Mouse (Mus musculus) testis, postnatal 10 days (tissue): ENCODE measurements around the gene Mpdu1.
A peak's percentile ranks its signal among the peaks of the same experiment; 100 is the strongest.

Experiments used
- DNase-seq: peaks from one replicate; pipeline ENCODE4 v3.0.0; 2021; ENCODE audit warnings: low spot score

The Mpdu1 gene

DNA sequence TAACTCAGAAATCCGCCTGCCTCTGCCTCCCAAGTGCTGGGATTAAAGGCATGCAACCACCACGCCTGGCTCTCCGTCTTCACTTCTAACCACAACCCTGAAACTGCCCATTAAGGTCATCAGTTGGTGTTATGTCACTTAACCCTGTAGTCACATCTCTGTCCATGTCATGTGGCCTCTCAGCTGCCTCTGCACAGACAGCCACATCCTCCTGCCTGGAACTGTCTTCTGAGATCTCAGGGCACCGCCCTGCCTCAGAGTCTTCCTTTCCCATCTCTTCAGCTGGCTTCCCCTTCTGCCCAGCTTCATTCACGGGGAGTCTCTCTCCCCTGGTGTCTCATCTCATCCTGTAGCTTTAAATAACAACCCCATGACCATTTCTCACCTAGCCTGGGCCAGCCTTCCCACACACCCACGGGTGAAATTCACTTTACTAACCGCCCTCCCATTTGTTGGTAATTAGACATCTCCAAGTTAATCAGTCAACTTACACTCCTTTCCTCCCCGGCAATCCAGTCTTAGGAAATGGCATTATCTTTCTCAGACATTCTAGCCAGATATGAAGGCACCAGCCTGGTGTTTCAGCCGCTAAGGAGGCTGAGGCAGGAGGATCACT lies 29.9 kb upstream of the Mpdu1 start:
- DNase-seq = no peak

GRCm38 (mm10) chr11:69689891-69690290 lies 27.4 kb upstream of the Mpdu1 start:
- no peak for DNase-seq

DNA sequence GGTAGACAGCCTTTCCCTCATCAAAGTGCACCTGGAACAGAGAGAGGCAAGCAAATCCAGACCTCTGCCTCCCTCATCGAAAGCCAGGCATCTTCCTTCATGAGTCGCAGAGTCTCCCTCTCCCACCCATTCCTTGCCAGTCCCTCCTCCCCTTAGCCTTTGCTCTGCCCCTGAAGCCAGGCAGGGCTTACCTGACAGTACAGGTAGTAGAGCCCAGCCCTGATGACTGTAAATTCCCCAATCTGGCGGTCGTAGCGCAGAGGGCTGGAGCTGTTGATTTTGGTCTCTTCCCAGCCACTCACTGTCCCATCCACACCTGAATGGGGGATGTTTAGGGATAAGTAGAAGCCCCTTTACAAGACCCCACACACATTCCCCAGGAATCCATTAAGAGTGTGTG lies 24.6 kb upstream of the Mpdu1 start:
- DNase-seq = no peak

DNA sequence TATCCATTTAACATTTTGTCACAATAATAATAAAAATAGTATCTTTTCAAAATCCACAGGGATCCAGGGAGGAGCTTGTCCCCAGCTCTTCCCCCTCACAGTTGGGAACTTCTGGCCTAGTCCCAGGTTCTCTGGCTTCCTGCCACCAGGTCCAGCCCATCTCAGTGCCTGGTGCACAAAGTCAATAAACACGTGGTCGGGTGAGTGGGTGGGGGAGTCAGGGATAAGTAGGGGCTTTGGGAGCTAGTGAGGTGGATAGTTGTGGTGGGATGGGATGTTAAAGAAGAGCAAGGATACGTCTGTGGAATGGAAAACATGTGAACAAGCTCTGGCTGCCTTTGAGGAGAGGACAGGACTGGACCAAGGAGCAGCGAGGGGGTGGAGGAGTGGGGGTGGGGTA lies 23.9 kb upstream of the Mpdu1 start:
- peak; percentile 95 for DNase-seq

DNA sequence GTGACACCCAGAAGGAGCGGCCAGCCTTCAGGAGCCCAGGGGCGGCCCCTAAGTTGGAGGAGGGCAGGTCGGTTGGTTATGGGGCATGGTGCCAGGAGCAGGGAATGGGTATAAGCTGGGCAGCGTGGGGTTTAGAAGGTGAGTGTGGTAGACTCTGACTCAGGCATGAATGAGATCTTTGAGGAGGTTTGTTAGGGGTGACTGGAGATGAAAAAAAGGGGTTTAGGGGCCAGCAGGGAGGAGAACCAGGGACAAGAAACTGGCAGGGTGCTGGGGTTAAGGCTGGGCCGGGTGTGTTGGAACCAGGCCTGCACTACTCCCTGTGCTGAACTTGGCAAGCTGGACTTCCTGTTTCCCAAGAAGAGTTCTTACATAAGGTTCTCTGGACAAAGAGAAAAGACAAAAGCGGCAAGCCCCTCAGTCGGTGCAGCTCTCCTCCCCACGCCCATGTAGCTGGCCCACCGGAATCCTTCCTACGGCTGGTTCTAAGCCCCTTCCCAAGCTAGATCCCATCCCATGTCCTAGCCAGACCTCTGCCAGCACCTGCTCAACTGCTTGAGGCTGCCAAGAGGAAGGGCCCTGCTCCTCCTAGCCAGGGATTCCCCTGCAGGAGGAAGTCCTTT lies 23.2 kb upstream of the Mpdu1 start, which contains the start of gene Tnfsf13:
Gene Tnfsf13 (minus strand): TSS at position 259 of the 623 bp plus-strand sequence.
- peak; percentile 81 for DNase-seq

GRCm38 (mm10) chr11:69684936-69685335 lies 22.5 kb upstream of the Mpdu1 start:
- peak; percentile 52 for DNase-seq

DNA sequence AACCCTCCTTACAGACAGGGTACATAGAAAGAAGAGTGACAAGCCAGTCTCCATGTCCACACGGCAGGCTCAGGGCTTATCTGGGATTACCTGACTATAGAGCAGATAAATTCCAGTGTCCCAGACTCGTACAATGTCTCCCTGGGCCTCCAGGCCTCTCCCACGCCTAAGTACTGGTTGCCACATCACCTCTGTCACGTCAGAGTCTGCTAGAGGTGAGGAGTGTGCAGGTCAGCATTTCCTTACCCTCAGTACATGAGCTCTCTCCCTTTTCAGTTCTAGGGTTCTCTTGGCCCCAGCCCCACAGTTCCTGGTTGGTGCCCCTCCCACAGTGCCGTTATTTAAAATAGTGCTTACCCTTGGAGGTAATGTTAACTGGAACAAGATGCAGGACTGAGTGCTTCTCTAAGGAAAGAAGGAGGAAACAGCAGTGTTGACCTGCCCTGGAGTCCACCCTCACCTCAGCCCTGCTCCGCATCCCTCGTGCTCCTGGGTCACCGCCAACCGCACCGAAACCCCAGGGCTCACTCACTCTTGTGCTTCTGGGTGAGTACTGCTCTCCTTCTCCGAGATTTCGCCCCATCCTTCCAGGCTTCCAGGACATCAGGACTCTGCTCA lies 21.8 kb upstream of the Mpdu1 start:
- peak; percentile 65 for DNase-seq

DNA sequence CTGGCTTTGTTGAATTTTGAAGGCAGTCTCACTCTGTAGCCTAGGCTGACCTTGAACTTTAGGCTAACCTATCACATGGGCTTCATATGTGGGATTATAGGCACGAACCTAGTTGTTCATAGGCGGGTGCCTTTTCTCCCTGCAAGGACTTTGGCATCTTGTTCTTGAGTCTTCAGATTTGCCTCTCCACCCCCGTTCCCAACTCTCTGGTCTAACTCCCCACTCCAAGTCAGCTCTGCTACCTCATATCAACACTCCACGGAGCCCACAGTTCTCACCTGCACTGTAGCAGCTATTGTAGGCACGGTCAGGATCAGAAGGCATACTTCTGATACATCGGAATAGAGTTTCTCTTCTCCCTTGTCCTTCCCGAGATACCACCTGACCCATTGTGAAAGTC lies 21.1 kb upstream of the Mpdu1 start:
- no peak for DNase-seq

- DNase-seq = peak; percentile 95
Measured at GRCm38 (mm10) chr11:69682840-69683533, 20.5 kb upstream of the Mpdu1 start.

DNA sequence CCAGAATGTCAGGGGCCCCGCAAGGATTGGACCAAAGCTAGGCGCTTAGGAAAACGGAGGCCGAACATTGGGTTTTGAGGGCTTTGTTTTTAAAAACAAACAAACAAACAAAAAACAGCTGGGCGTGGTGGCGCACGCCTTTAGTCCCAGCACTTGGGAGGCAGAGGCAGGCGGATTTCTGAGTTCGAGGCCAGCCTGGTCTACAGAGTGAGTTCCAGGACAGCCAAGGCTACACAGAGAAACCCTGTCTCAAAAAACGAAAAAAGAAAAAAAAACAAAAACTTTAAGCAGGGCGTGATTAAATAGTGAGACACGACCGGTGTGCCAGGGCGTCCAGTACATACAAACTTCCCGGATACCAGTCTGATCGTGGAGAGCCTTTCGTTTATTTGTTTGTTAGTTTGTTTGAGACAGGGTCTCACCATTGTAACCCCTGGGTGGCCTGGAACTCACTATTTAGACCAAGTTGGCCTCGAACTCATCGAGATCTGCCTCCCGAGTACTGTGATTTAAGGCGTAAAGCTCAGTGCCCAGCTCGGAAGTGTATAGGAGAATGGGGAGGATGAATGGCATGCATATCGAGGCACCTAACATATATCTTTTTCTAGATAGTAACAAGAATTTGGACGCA lies 19.9 kb upstream of the Mpdu1 start:
- DNase-seq = peak; percentile 61

DNA sequence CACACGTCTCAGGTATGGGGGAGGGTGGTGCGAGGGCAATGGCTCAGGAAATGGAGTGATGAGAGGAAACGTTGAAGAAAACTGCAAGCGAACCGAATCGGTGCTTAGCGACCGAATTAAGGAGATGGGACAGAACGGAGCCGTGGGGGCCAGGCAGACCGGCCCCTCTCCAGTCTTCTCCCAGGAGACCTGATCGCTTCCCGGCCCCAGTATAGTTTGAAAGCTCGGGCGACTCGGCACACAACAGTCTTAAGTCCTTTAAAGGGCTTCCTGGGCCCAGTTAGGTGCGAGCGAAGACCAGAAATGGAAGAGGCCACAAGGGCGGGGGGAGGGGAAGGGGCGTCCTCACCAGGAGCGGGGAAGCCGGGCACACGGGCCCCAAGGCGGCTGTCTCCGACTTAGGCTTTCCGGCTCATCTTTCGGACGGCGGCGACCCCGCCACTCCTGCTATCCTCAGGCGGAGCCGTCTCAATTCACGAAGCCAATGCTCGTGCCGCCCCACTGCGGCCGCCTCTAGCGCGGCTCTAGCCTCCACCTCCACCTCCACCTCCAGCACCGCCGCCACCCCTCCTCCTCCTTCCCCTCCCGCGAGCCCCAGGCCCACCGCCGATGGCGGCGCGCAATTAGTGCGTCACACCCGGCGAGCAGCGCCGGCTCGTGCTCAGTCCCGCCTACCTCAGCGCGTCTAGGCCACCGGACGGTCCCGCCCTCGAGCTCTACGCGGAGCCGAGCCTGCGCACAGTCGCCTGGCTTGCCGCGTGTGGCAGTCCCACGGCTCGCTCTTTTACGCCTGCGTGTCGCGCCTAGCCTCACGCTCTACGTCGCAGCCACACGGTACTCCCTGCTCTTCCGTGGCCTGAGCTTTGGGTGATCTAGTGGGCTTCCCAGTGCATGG lies 19.1 kb upstream of the Mpdu1 start, which contains the start of gene Senp3:
Gene Senp3 (minus strand): TSS at position 771 of the 895 bp plus-strand sequence.
- peak; percentile 98 for DNase-seq

DNA sequence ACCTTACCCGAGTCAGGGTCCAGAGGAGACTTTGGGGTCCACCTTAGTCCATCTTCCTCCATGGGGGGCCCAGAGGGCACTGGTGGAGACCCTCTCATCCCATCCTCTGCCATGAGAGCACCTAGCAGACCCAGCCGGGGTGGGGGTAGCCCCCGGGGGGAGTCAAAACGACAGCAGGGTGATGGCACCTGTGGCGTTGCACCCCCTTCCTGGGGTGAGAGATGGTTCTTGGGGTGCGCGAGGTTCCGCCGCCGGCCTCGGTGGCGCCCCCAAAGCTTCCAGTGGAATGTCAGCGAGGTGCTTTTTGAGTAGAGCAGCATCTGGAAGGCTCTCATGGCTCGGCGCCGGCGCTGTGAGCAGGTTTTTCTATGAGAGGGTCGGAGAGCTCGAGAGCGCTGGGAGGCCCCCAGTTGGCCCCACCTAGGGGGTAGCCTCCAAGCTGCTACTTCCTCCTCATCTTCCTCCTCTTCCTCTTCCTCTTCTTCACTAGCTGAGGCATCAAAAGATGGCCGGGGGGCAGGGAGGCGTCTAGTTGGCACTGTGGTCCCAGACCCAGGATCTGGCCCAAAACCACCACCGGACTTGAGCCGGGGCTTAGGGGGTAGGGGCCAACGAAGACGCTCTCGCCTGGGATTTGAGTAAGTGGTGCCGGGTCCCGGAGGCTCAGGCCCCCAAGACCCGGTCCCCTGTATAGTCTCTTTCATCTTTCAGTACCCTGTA lies 17.9 kb upstream of the Mpdu1 start:
- DNase-seq = no peak

GRCm38 (mm10) chr11:69679144-69679543 lies 16.7 kb upstream of the Mpdu1 start:
- DNase-seq = no peak

GRCm38 (mm10) chr11:69672211-69672706 lies 9.8 kb upstream of the Mpdu1 start, which contains the start of gene Eif4a1:
Eif4a1 (minus strand) TSS chr11:69672423.
- peak; percentile 99 for DNase-seq

DNA sequence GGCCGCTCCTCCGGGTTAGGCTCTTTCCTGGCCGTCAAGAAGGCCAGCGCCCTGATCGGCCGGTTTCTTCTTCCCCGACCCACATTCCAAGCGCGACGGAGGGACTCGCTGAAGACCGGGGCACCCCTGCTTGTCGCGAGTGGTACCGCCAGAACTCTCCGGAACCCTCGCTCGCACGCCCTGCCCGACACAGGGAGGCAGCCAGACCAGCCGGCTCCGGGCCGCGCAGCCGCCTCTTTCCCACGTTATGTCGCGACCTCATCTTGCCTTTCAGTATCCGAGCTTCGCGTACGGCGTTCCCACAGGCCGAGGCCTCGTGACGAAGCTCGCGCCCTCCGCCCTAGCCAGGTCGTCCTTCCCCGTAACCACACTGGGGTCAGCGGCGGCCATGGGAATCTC lies 9.3 kb upstream of the Mpdu1 start:
- DNase-seq = no peak

- DNase-seq = peak; percentile 98
Measured at GRCm38 (mm10) chr11:69670786-69671725, 8.6 kb upstream of the Mpdu1 start.

DNA sequence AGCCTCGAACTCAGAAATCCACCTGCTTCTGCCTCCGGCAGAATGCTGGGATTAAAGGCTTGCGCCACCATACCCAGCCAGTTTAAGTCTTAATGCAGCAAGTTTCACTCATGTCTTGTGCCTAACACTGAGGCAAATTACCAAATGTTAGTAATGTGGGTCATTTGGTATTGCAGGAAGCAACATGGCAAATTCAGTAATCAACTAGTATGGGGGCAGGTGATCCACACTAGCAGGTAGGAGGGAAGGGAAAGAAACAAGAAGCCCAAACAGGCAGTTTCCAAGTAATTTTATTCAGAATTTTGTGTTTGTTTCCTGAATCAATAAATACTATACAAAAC lies 4.2 kb upstream of the Mpdu1 start:
- no peak for DNase-seq

- no peak for DNase-seq
Measured at GRCm38 (mm10) chr11:69665961-69666664, 3.7 kb upstream of the Mpdu1 start, which contains the start of gene Cd68. Cd68 (minus strand) TSS chr11:69666153.
